Mouse (Mus musculus): ENCODE results near the gene Slfn4. TPM values are rescaled to one million over a fixed set of nuclear protein-coding genes. Genes with fewer than 3 reads are reported as not detected.
"Not testable (repeated sequence)": the region's sequence is repeated elsewhere in the genome, so short reads cannot be mapped to it uniquely, and the experiment has no call there.

The Slfn4 gene
- under 1 TPM; 0.19 to 0.44 TPM for polyA plus RNA-seq (2017; shearing (Covaris generic))

GRCm38 (mm10) chr11:83174948-83175539, at the start of gene Slfn4:
Gene Slfn4, plus strand, starts transcription at chr11:83175186.
- no peak for ATAC-seq

GRCm38 (mm10) chr11:83125633-83126032, 49.4 kb upstream of the Slfn4 start:
- not testable (repeated sequence) for ATAC-seq

DNA sequence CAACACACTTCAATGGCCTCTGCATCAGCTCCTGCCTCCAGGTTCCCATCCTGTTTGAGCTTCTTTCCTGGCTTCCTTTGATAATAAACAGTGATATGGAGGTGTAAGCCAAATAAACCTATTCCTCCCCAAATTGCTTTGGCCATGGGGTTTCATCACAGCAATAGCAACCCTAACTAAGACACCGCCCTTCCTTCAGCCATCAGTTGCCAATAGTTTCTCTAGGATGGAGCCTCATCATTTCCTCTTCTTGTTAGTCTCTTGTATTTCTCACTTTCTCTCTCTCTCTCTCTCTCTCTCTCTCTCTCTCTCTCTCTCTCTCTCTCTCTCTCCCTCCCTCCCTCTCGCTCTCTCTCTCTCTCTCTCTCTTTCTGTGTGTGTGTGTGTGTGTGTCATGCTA, 37.7 kb upstream of the Slfn4 start:
- not testable (repeated sequence) for ATAC-seq

- ATAC-seq = not testable (repeated sequence)
Measured at GRCm38 (mm10) chr11:83148939-83149338, 26.0 kb upstream of the Slfn4 start.

DNA sequence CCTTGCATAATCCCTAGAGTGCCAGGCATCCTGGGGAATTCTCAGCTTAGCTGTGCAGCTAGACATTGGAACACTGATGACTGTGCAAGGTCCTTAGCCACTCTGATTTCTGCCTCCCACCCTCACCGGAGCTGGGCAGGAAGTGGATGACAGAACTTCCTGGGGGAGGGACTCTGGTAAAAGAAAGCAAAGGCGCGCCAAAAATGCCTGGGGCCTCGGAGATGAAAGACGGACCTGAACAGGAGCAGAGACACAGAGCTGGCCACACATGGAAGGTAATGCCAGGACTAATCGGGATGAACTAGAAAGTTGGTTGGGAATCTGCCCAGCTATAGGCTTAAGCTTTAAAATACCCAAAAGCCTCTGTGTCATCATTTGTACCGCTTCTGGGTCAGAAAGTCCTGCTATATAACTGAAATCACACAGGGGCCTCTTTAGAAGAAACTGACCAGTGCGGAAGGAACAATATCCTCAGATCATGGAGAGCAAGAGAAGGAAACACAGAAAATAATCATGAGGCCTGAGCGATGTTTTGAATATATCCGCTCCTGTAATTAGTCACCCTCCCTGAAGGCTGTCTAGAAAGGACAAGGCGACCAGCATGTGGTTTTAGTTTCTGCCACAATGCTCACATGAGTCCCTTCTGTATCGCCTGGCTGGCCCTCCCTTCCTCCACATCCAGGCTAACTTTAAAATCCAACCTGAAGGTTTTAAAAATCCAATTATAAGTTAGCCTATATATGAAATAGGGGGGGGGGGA, 16.3 kb downstream of the Slfn4 start, which contains the start of gene Slfn3:
Slfn3 (plus strand) TSS at position 197 of the 760 bp plus-strand sequence.
- peak; percentile 95 for ATAC-seq

- peak; percentile 52 for ATAC-seq
Measured at GRCm38 (mm10) chr11:83192001-83192400, 17.0 kb downstream of the Slfn4 start.

DNA sequence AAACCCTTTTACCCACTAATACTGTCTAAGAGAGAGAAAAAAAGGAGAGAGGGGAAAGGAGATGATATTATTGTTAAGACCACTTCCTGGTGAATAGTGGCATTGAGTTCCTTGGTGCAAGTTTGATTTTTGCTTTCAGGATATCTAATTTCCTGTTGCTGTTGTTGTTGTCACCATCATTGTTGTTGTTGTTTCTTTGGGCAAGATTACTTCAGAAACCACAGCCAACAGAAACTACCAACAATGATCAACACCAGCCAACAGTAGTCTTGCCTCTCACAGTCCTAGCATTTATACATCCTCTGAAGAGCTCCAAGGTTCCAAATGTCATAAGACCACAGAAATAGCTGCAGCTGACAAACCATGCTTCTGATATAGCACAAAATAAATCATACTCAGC, 30.0 kb downstream of the Slfn4 start:
- peak; percentile 32 for ATAC-seq

DNA sequence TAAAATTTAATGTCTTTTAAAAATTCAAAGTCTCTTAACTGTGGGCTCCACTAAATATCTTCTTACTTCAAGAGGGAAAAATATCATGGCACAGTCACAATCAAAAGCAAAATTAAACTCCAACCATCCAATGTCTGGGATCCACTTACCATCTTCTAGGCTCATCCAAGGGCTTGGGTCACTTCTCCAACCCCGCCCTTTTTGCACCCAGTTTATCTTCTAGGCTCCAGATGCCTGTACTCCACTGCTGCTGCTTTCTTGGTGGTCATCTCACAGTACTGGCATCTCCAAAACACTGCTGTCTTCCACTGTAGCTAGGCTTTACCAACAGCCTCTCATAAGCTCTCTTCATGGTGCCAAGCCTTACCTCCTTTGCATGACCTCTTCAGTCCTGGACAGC, 41.1 kb downstream of the Slfn4 start:
- ATAC-seq = no peak

DNA sequence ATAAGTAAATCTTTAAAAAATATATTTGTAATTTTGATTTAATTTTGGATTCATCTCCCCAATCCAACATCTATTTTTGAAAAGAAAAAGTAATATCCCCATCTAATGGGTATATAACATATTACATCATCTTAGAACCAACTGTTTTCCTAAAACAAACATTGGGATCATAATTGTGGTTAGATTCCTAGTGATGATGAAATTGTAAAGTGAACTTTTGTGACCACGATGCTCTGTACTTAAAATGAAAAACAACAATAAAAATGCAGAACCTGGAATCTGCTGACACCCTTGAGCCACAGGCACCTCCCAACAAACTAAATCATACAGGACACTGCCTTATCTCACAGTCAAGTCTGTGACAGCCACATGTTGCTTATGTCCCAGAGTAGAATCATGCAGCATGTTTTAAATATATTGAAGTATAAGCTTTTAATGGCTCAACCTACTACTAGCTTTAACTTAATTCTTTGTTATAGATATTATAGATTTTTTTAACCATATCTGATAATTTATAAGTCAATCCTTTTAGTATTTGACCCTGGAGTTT, 46.4 kb downstream of the Slfn4 start:
- no peak for ATAC-seq

DNA sequence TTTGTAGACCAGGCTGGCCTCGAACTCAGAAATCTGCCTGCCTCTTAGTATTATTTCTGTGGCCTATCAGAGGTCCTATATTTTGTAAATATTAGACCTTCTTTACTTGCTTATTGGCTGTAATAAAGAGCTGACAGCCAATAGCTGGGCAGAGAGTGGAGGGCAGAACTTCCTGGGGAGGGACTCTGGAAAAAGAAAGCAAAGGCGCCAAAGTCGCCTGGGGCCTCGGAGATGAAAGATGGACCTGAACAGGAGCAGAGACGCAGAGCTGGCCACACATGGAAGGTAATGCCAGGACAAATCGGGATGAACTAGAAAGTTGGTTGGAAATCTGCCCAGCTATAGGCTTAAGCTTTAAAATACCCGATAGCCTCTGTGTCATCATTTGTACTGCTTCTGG, 48.4 kb downstream of the Slfn4 start:
- ATAC-seq = peak; percentile 64

DNA sequence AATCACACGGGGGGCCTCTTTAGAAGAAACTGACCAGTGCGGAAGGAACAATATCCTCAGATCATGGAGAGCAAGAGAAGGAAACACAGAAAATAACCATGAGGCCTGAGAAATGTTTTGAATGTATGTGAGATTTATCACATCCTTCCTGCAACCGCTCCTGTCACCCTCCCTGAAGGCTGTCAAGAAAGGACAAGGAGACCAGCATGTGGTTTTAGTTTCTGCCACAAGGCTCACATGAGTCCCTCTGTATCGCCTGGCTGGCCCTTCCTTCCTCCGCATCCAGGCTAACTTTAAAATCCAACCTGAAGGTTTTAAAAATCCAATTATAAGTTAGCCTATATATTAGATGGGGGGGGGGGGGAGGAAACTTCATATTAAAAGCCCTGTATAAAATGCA, 48.8 kb downstream of the Slfn4 start:
- peak; percentile 30 for ATAC-seq

DNA sequence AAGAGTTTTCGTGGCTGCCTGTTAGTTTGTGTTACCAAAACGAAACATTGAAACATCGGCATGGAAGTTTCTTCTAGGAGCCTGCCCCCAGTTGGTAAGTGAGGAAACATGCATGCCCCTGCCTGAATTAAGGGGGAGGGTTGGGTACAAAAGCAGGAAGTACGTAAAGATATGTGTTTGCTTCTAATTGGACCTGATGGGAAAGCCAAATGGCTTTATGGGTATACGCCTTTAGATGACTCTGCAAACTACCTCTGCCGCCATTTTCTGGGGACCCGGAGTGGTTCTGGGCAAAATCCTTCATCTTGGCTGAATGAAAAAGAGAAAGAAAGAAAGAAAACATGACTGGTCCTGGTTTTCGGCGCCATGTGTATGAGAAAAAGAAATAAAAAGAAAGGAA, 49.2 kb downstream of the Slfn4 start:
- peak; percentile 95 for ATAC-seq

GRCm38 (mm10) chr11:83224750-83225149, 49.8 kb downstream of the Slfn4 start:
- ATAC-seq = no peak

- no peak for ATAC-seq
Measured at GRCm38 (mm10) chr11:83225371-83225960, 50.5 kb downstream of the Slfn4 start.

DNA sequence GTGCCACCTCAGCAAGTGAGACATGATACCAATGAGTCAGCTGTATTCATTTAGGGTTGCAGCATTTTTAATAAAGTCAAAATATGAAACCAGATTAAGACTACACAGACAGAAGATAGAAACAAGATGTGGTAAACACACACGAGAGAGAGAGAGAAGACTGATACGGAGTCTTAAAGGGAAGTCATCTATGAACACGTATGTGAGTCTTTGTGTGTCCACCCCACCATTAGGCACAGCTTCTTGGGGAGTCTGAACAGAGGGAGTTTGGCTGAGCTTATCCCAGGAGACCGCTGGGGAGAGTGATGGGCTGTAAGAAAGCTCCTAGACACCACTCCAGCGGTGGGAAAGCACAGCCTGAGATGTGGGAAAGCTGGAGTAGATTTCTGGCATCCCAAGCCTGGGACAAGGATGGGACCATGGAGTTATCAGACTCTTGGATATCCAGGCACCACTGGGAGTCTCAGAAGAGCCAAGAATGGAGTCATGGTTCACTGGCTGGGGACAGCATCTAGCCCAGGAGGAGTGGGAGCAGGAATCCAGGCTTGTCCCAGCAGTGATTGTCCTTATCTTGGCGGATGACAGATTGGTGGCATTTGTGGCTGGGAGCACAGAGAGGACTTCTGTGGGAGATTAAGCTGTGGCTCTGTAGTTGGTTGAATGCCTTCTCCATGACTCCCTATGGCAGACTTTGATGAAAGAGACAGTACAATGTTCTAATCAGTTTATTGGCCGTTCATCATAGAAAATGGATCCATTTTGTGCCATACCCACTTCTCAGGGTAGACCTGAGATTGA, 53.1 kb downstream of the Slfn4 start:
- ATAC-seq = no peak

- peak; percentile 36 for ATAC-seq
Measured at GRCm38 (mm10) chr11:83230966-83231365, 56.0 kb downstream of the Slfn4 start.

DNA sequence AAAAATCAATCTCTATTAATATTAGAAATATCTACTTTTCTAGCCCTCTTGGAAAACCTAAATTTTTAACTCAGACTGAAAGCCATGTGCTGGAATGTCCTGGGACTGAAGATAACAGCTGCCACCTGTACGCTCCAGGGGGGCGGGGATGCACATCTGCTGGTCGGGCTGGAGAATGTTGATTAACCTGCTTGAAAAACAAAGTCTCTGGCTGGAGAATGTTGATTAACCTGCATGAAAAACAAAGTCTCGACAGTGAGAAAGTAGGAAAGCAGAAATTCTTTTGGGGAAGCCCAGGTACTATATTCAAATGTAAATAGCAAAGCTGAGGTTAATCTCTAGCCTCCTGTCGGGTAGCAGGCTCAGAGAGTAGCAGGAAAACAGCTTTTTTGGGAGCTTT, 58.6 kb downstream of the Slfn4 start:
- not testable (repeated sequence) for ATAC-seq

- not testable (repeated sequence) for ATAC-seq
Measured at GRCm38 (mm10) chr11:83237390-83237789, 62.4 kb downstream of the Slfn4 start.

- ATAC-seq = no peak
Measured at GRCm38 (mm10) chr11:83238389-83238788, 63.4 kb downstream of the Slfn4 start.

DNA sequence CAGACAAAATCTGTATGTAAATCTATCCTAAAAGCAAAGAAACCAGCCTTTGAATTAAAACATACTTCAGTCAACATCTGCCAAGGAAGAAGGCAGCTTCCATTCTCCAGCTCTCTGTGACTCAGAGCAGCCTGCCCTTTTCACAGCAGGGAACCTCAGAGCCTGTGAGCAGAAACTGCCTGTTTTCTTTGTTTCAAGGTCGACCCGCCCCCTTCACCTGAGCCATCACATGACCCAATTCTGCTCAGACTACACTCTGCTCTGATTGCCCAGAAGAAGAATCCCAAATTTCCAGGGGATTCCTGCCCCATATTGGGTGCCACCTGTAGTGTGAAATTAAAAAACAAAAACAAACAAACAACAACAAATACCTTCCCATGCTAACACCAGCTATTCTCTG, 64.8 kb downstream of the Slfn4 start:
- ATAC-seq = no peak
